Mouse (Mus musculus) brown adipose tissue, adult 24 weeks (tissue): ENCODE results near the gene Phf21b. TPM values are rescaled to one million over a fixed set of nuclear protein-coding genes. Genes with fewer than 3 reads are reported as not detected.
"Not testable (repeated sequence)": the region's sequence is repeated elsewhere in the genome, so short reads cannot be mapped to it uniquely, and the experiment has no call there.

Experiments
- H3K27ac ChIP-seq: fragments of 200-500 bp; replicated peaks from 2 replicates; pipeline ENCODE4 v1.5.1; 2012; ENCODE audit warnings: low read depth, mild to moderate bottlenecking, low read length
- H3K4me1 ChIP-seq: fragments of 200-500 bp; 2 replicates; pipeline ENCODE4 v1.6.1; 2012; ENCODE audit warnings: low read length, mixed read lengths; ENCODE audit not compliant: control insufficient read depth, insufficient read depth, insufficient read length
- H3K4me3 ChIP-seq: fragments of 200-500 bp; 2 replicates; pipeline ENCODE4 v1.5.1; 2012; ENCODE audit warnings: low read depth, mild to moderate bottlenecking, low read length, moderate library complexity; ENCODE audit not compliant: insufficient read depth
- polyA plus RNA-seq: library from polyadenylated mRNA; stranded (reverse); fragments of >200 nt; gene quantifications from 2 replicates; pipeline ENCODE4 v1.2.4, GENCODE M21; 2012; ENCODE audit not compliant: missing spikeins, insufficient read depth, insufficient read length

Phf21b gene
- polyA plus RNA-seq, 1 experiment, result 0.55 TPM

DNA sequence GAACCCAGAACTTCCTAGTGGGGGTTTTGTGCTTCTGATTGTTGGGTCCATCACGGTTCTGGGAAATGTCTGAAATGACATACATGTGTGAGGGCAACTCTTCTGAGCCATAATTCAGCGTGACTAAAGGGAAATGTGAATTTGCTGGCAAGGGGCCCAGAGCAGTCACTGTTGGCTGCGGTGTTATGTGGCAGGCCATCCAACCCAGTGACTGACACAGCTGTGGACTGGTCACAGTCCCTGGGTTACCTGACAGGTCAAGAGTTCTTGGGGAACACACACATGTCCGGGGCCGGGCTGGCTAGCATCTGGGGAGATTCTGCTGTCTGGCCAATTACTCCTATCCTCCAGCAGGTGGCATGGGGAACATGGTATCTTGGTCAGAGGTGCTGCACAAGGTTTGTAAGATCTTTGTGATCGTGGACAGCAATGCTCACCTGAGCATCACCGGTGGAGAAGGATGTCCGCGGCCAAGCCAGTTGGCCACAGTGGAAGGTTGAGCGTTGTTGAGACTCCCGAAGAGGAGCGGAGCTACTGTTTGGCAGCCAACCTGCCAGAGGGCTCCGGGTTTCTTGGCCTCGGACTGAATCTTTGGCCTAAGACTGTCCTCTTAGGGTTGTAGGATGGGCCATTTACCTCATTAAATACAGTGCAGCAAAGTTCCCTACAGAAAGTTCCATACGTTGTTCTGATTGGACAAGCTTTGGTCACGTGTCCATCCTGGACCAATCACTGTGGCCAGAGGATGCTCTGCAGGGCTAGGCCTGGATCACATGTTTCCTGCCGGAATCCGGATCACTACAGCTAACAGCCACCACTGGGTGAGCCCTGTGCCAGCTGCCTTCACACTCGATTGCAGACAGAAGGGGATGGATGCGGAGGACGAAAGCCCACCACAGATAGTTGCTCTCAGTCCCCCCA lies 83.4 kb downstream of the Phf21b start:
- Histone ChIP-seq H3K4me3 (no peak overlapping the region), H3K27ac (no peak overlapping the region), H3K4me1 (no peaks in the 10 kb centered on the region)

DNA sequence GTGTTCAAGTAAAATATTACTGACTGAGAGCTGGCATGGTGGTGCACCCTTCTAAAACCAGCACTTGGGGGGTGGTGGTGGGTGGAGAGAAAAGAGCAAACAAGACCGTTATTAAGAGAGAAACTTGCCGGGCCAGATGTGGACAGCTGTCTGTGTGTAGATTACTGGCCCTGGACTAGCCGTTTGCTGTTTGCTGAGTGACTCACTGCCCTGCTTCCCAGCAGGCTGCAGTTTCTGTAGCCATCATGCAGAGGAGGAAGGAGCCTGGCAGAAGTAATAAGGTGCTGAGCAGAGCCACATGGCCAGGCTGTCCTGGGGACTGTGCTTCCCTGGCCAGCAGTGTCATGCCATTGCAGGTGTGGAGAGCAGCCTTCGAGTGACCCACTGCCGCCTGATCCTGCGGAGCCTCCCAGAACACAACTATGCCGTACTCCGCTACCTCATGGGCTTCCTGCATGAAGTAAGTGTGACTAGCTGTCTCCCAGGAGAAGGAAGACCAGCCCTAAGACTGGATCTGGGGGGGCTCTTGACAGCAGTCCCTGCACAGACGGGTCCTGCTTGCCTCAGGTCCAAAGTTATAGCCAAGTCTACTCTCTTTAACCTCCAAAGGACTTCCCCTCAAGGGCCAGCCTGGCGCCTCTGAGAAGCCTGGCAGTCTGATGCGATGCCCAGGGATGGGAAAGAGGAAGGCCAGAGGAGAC lies 86.1 kb downstream of the Phf21b start:
- Histone ChIP-seq H3K4me1 (no peaks in the 10 kb centered on the region), H3K27ac (no peak overlapping the region)

GRCm38 (mm10) chr15:84768531-84768930 lies 87.3 kb downstream of the Phf21b start:
- H3K4me1 ChIP-seq, H3K27ac ChIP-seq, H3K4me3 ChIP-seq: not testable (repeated sequence)

More for the DNA sequence above, 86.1 kb downstream of the Phf21b start:
- no peak overlapping the region for H3K4me3 ChIP-seq

DNA sequence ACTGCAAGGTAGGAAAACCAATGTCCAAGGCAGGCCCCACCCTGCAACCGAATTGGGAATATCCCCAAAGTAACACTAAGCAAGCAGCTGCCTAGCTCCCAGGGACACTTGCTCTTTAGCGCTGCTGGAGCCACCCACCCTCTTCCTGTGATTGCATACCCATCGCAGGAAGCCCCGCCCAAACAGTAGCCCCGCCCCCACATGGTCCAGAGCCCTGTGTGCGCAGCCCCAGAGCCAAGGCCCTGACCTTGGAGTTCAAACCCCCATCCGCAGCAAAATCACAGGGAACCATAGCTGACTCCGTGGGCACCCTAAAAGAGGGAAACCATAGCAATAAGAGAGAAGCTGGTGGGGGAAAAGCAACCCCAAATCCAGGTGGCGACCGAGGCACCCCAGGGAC lies 89.2 kb downstream of the Phf21b start:
- Histone ChIP-seq H3K27ac (no peak overlapping the region), H3K4me1 (no peaks in the 10 kb centered on the region), H3K4me3 (no peak overlapping the region)

DNA sequence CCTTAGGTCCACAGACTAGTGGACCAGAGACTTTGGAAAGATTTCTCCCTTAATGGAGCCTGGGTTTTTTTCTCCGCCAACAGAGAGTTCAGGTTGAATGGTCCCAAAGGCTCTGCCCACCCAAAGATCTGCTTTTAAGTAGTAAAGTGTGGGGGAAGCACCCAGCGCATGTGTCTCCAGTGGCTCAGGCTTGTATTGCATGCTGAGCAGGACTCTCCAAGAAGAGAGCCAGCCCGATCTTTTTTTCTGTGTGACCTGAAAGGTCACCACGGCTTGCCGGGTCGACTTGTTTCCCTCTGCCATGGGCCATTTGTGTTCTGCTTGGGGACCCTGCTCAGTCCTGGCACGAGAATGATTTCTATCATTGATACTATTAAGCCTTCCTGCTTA lies 92.4 kb downstream of the Phf21b start:
- H3K27ac ChIP-seq, result no peak overlapping the region
- H3K4me1 ChIP-seq, result no peaks in the 10 kb centered on the region
- H3K4me3 ChIP-seq, result no peak overlapping the region

DNA sequence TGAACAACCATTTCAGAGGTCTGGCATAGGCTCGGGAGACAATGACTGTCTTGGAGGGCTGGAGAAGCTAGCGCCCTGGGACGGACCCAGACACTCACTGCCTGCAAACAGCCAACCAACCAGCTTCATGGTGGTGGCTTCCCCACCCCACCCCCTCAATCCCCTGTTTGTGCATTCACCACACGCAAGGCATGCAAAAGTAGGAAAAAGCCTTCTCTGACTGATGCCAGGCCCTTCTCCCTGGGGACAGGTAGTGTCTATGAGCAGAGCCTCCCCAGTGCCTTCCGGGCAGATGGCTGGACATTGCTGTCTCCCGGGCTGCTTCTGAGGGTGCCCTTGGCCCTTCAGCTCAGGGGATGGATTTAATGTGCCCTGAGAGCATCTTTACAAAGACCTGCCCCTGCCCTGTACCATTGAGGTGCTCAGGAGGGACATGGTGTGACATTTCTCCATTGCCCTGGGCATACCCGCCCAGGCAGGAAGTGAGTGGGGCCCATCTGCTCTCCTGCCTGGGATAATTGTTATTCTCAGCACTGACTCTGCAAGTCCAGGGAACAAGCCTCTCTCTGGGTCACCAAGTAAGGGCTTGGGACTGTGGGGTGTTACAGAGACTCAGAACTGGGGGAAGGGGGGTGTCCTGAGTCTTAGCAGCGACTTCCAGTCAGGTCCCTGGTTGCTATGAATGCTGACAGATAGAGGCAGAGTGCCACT lies 93.0 kb downstream of the Phf21b start:
- H3K4me1 ChIP-seq, result no peaks in the 10 kb centered on the region
- H3K27ac ChIP-seq, result no peak overlapping the region
- no peak overlapping the region for H3K4me3 ChIP-seq

- no peak overlapping the region for H3K27ac ChIP-seq
- no peak overlapping the region for H3K4me3 ChIP-seq
- no peaks in the 10 kb centered on the region for H3K4me1 ChIP-seq
Measured at GRCm38 (mm10) chr15:84758493-84758892, 97.4 kb downstream of the Phf21b start.

GRCm38 (mm10) chr15:84756426-84756825 lies 99.4 kb downstream of the Phf21b start:
- Histone ChIP-seq H3K4me3 (no peak overlapping the region), H3K4me1 (no peaks in the 10 kb centered on the region), H3K27ac (no peak overlapping the region)

DNA sequence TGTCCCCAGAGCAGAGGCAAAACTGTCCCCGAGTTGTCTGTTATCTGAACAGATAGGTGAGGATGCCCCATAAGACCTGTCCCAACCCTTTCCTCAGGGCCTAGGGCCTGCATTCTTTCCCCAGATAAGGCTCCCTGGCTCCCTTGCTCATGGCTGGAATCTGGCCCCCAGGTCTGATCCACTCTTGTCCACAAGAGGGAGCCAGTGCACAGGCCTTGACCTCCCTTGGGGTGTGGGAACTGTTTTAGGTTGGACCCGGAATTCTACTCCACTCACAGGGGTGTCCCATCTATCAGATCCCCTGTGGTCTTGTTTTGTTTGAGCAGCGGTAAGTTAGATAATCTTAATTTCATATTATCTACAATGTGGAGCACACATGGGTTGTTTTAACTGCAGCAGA lies 100.9 kb downstream of the Phf21b start:
- no peak overlapping the region for H3K27ac ChIP-seq
- no peak overlapping the region for H3K4me3 ChIP-seq
- H3K4me1 ChIP-seq, result no peaks in the 10 kb centered on the region

DNA sequence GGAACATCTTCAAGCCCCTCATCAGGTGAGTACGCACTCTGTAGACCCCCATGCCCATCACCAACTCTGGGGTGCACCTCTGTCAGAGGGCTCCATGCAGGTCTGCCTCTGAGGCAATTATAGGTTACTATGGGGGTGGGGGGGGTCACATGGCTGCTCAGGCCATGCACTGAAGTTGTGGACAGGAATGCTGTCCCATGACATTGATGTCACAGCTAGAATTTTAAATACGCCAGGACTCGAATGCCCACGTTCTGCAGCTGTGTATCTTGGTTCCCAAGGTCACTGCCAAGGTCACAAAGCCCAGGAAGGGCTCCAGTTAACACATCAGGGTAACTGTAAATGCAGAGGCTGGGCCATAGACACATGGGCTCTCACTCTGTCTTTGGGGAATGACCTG lies 110.0 kb downstream of the Phf21b start:
- H3K4me3 ChIP-seq, result no peak overlapping the region
- H3K4me1 ChIP-seq, result no peaks in the 10 kb centered on the region
- no peak overlapping the region for H3K27ac ChIP-seq

- Histone ChIP-seq H3K4me1 (no peaks in the 10 kb centered on the region), H3K4me3 (no peak overlapping the region), H3K27ac (no peak overlapping the region)
Measured at GRCm38 (mm10) chr15:84744308-84744707, 111.5 kb downstream of the Phf21b start.

DNA sequence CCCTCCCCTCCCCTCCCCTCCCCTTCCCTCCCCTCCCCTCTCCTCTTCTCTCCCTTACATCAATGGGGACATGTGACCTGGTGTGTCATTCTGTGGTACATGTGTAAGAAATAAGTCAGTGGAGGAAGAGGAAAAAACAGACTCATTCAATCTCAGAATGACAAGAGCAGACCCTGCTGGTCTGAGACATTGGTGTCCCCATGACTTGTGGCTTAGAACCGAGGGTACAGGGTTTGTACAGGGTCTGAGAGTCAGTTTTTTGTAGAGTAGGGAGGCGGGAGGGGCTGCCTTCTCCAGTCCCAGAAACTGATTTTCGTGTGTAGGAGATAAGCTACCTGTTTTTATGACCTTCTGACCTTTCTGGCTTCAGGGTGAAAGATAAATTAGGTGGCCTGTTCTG lies 112.5 kb downstream of the Phf21b start:
- Histone ChIP-seq H3K4me1 (no peaks in the 10 kb centered on the region), H3K27ac (no peak overlapping the region), H3K4me3 (no peak overlapping the region)

DNA sequence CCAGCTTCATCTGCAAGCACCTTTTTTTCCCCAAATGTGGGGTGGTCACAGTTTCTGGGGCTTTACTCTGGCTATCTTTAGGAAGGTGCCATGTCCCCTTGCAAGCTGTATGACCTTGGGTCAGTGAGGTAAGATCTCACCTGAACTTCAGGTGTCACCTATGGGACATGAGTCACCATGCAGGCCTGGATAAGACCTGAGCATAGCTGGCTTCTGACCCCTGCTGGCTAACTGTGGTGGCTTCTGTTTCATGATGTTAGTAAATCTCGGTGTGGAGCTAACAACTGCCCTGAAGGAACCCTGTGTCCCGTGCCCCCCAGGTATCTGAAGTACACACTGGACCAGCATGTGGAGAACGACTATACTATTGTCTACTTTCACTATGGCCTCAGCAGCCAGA lies 114.3 kb downstream of the Phf21b start:
- no peak overlapping the region for H3K27ac ChIP-seq
- H3K4me3 ChIP-seq, result no peak overlapping the region

DNA sequence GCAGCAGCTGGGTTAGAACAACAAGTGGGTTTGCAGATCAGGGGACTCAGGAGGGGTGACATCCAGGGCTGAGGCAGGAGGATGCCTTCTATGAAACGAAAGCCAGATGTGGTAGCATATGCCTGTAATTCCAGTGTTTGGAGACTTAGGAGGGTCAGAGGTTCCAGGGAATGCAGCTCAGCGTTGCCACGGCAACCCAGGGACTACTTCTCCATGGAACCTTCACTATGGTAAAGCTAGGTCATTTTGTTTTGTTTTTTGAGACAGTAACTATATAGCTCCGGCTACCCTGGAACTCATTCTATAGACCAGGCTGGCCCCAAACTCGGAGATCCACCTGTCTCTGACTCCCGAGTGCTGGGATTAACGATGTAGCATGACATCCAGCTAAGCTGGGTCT lies 117.6 kb downstream of the Phf21b start:
- Histone ChIP-seq H3K27ac (no peak overlapping the region), H3K4me1 (no peaks in the 10 kb centered on the region), H3K4me3 (no peak overlapping the region)

More for the DNA sequence above, 114.3 kb downstream of the Phf21b start:
- no peaks in the 10 kb centered on the region for H3K4me1 ChIP-seq

DNA sequence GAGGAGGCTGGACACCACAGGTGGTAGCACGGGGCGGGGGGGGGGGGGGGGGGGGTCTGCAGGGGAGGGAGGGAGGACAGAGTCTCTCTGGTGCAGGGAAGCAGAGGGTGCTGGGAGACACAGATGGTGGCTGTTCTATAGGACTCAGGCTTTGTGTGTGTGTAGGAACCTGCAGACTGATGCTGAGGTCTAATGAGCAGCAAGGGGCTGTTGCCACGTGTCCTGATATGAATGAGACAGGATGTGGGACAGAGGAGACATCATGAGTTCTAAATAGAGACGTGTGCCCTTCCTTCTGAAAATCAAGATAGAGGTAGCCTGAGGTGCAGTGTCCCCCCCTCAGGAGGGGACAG lies 118.9 kb downstream of the Phf21b start:
- Histone ChIP-seq H3K27ac (no peak overlapping the region), H3K4me1 (no peaks in the 10 kb centered on the region; the same call in none of the 2 replicates), H3K4me3 (no peak overlapping the region)
